Mouse (Mus musculus) E14TG2a.4 (cell line): ENCODE results near the gene Acaa1a.

Source experiments
- CTCF ChIP-seq: conservative IDR thresholded peaks from 2 replicates; pipeline ENCODE4 v1.5.1; 2014; ENCODE audit warnings: low read length
- NANOG ChIP-seq: IDR thresholded peaks from 2 replicates; pipeline ENCODE4 v1.6.1; 2014; ENCODE audit warnings: borderline replicate concordance, low read length, mixed read lengths
- POU5F1 ChIP-seq: IDR thresholded peaks from 2 replicates; pipeline ENCODE4 v1.6.1; 2014; ENCODE audit warnings: low read length, borderline replicate concordance

DNA sequence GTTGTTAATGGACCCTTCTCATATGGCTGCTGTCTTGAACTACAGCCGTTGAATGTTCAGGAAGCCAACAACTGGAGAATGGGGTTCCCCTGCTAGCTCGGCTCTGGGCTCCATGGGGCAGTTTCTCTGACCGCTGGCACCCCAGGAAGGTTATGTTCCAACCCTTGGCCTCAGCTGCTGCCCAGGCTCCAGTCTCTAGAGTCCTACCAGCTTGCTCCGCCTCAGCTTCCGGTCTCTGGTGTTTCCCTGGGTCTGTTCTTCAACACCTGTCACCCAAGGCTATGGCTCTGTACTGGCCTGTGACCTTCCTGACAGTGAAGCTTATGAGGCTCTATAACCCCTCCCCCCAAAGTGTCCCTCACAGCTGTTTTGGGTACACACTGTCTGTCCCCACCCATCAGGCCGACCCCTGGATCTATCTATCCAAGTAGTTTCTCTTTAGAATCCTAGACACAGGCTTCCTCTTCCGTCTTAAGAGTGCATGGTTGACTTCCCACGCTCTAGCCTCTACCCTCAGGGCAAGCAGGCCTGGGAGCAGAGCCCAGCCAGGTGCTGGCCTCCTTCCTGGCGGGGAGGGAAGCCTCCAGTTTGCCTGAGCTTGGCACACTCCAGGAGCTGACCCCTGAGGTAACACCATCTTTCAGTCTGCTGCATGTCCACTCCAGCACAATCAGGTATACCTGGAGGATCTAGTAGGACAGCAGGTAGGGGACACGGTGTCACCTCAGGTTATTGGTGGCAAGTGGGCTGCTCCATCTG lies 11.7 kb downstream of the Acaa1a start:
- TF ChIP-seq CTCF, result no peak
- TF ChIP-seq NANOG, result no peak
- TF ChIP-seq POU5F1, result no peak
